Mouse (Mus musculus): ENCODE results near the gene Pex16. TPM values are rescaled to one million over a fixed set of nuclear protein-coding genes. Genes with fewer than 3 reads are reported as not detected.

The Pex16 gene
- total RNA-seq, 2 experiments from 2014 or later: 3.3 TPM; not detected in 1

GRCm38 (mm10) chr2:92367383-92368029 is 7.0 kb upstream of the Pex16 start:
- no peak for ATAC-seq (replicated peaks; ENCODE audit: low FRiP score, poor library complexity, severe bottlenecking)

GRCm38 (mm10) chr2:92370375-92370774 is 4.1 kb upstream of the Pex16 start:
- no peak for ATAC-seq (replicated peaks; ENCODE audit: low FRiP score, poor library complexity, severe bottlenecking)

GRCm38 (mm10) chr2:92370821-92371805 is 3.4 kb upstream of the Pex16 start:
- ATAC-seq (replicated peaks; ENCODE audit: low FRiP score, poor library complexity, severe bottlenecking): no peak

GRCm38 (mm10) chr2:92371971-92372690 is 2.3 kb upstream of the Pex16 start:
- no peak for ATAC-seq (replicated peaks; ENCODE audit: low FRiP score, poor library complexity, severe bottlenecking)

GRCm38 (mm10) chr2:92372767-92373436 is 1.6 kb upstream of the Pex16 start:
- ATAC-seq (replicated peaks; ENCODE audit: low FRiP score, poor library complexity, severe bottlenecking): no peak

GRCm38 (mm10) chr2:92373437-92373813 is 1.1 kb upstream of the Pex16 start:
- ATAC-seq (replicated peaks; ENCODE audit: low FRiP score, poor library complexity, severe bottlenecking): no peak

GRCm38 (mm10) chr2:92375099-92375623 is 685 bp downstream of the Pex16 start:
- peak; percentile 92 for ATAC-seq (replicated peaks; ENCODE audit: low FRiP score, poor library complexity, severe bottlenecking)

- no peak; the same call in 1 of the 2 replicates for ATAC-seq (replicated peaks; ENCODE audit: low FRiP score, poor library complexity, severe bottlenecking)
Observed at GRCm38 (mm10) chr2:92375788-92376187, 1.3 kb downstream of the Pex16 start.

- ATAC-seq (replicated peaks; ENCODE audit: low FRiP score, poor library complexity, severe bottlenecking): no peak
Observed at GRCm38 (mm10) chr2:92376300-92376699, 1.8 kb downstream of the Pex16 start.

GRCm38 (mm10) chr2:92377320-92377719 is 2.8 kb downstream of the Pex16 start:
- no peak for ATAC-seq (replicated peaks; ENCODE audit: low FRiP score, poor library complexity, severe bottlenecking)

GRCm38 (mm10) chr2:92379783-92380494 is 5.5 kb downstream of the Pex16 start:
- ATAC-seq (replicated peaks; ENCODE audit: low FRiP score, poor library complexity, severe bottlenecking): no peak

GRCm38 (mm10) chr2:92380495-92381050 is 6.1 kb downstream of the Pex16 start:
- no peak for ATAC-seq (replicated peaks; ENCODE audit: low FRiP score, poor library complexity, severe bottlenecking)

- no peak for ATAC-seq (replicated peaks; ENCODE audit: low FRiP score, poor library complexity, severe bottlenecking)
Observed at GRCm38 (mm10) chr2:92381161-92381560, 6.7 kb downstream of the Pex16 start.

- ATAC-seq (replicated peaks; ENCODE audit: low FRiP score, poor library complexity, severe bottlenecking): no peak
Observed at GRCm38 (mm10) chr2:92381901-92382588, 7.6 kb downstream of the Pex16 start, which contains the start of gene 1700029I15Rik. Gene 1700029I15Rik (plus strand): TSS chr2:92382538.

GRCm38 (mm10) chr2:92382759-92383158 is 8.3 kb downstream of the Pex16 start:
- no peak for ATAC-seq (replicated peaks; ENCODE audit: low FRiP score, poor library complexity, severe bottlenecking)

- no peak for ATAC-seq (replicated peaks; ENCODE audit: low FRiP score, poor library complexity, severe bottlenecking)
Observed at GRCm38 (mm10) chr2:92384101-92384500, 9.6 kb downstream of the Pex16 start.

- no peak for ATAC-seq (replicated peaks; ENCODE audit: low FRiP score, poor library complexity, severe bottlenecking)
Observed at GRCm38 (mm10) chr2:92385113-92386051, 10.9 kb downstream of the Pex16 start.
